Mouse (Mus musculus) lung, adult 2 months (tissue): ENCODE data around the gene Myo1b.

Experiments
- CTCF ChIP-seq: fragments of 200-500 bp; IDR thresholded peaks from 2 replicates; pipeline ENCODE4 v1.5.1; 2011; ENCODE audit warnings: mild to moderate bottlenecking, low read length, control low read depth; ENCODE audit not compliant: insufficient read depth
- POLR2A ChIP-seq: fragments of 200-500 bp; IDR thresholded peaks from 2 replicates; pipeline ENCODE4 v1.6.1; 2011; ENCODE audit warnings: low read depth, mild to moderate bottlenecking, control low read depth, low read length, borderline replicate concordance; ENCODE audit errors: extremely low read depth

DNA sequence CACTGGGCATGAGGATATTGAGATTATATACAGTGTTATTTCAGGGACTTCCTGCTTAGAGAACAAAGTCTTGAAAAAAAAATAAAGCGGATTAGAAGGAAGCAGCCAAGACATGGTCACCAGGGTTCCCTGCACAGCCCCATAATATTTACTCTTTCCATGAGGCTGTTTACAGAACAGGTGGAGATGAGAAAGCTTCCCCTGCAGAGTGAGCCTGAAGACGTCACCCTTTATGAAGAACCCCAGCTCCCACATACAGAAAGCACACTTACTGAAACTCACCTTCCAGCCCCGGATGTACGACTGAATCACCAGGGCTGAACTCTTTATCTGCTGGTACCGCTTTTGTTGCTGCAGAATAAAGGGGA lies 145.4 kb downstream of the Myo1b start:
- no peak for TF ChIP-seq CTCF
- TF ChIP-seq POLR2A: no peak
